Mouse (Mus musculus) kidney, postnatal 0 days (tissue): Measurements from ENCODE around the gene Tmem132a. TPM values are rescaled to one million over a fixed set of nuclear protein-coding genes. Genes with fewer than 3 reads are reported as not detected.
A peak's percentile ranks its signal among the peaks of the same experiment; 100 is the strongest.

Experiments
- ATAC-seq: fragments of 200-750 bp; cut with Nextera tagmentation; replicated peaks from 2 replicates; pipeline ENCODE4 v1.8.0; 2017; ENCODE audit warnings: low read depth, moderate number of reproducible peaks, moderate TSS enrichment, moderate library complexity; ENCODE audit not compliant: low FRiP score
- DNase-seq: peaks from one replicate; pipeline ENCODE4 v3.0.0-alpha.2; 2016; ENCODE audit warnings: low spot score
- H3K27ac ChIP-seq: fragments of 300-500 bp; sonication (generic); 2 replicates; pipeline ENCODE4 v1.5.1; 2014; ENCODE audit warnings: mild to moderate bottlenecking
- H3K27me3 ChIP-seq: fragments of 300-500 bp; sonication (generic); 2 replicates; pipeline ENCODE4 v1.6.1; 2014; ENCODE audit warnings: low read length, mixed read lengths; ENCODE audit not compliant: insufficient read depth
- H3K36me3 ChIP-seq: fragments of 300-500 bp; sonication (generic); 2 replicates; pipeline ENCODE4 v1.6.1; 2014; ENCODE audit warnings: low read length, mixed read lengths; ENCODE audit not compliant: insufficient read depth
- H3K4me1 ChIP-seq: fragments of 300-500 bp; sonication (generic); replicated peaks from 2 replicates; pipeline ENCODE4 v1.6.1; 2014; ENCODE audit warnings: antibody characterized with exemption, low read length, mixed read lengths; ENCODE audit not compliant: insufficient read depth
- H3K4me2 ChIP-seq: fragments of 300-500 bp; sonication (generic); 2 replicates; pipeline ENCODE4 v1.6.1; 2014; ENCODE audit warnings: mild to moderate bottlenecking, low read length, moderate library complexity, mixed read lengths
- H3K4me3 ChIP-seq: fragments of 300-500 bp; sonication (generic); replicated peaks from 2 replicates; pipeline ENCODE4 v1.5.1; 2014; ENCODE audit warnings: low read depth, low read length
- H3K9ac ChIP-seq: fragments of 300-500 bp; sonication (generic); 2 replicates; pipeline ENCODE4 v1.6.1; 2014; ENCODE audit warnings: low read depth, low read length
- H3K9me3 ChIP-seq: fragments of 300-500 bp; sonication (generic); replicated peaks from 2 replicates; pipeline ENCODE4 v1.6.1; 2016; ENCODE audit warnings: low read length, inconsistent platforms, mixed read lengths
- CTCF ChIP-seq: IDR thresholded peaks from 2 replicates; pipeline ENCODE4 v1.5.1; 2016; ENCODE audit warnings: antibody characterized with exemption, low read depth, mild to moderate bottlenecking, moderate library complexity
- WGBS: fragments of 180-500 bp; shearing (Covaris S2); extraction: QIAGEN DNeasy Blood & Tissue Kit; methylation state at CpG from one replicate; pipeline ENCODE4 v1.1.7; 2014; 5-methylcytosine and 5-hydroxymethylcytosine counted together
- polyA plus RNA-seq: library from polyadenylated mRNA; unstranded; fragments of >200 nt; fragmentation: Nextera tagmentation; extraction: Ambion mirVana; gene quantifications from 2 replicates; pipeline ENCODE4 v1.2.1, GENCODE M21; 2015

Gene Tmem132a
- polyA plus RNA-seq, 1 experiment from 2014 or later: 43.5 TPM

DNA sequence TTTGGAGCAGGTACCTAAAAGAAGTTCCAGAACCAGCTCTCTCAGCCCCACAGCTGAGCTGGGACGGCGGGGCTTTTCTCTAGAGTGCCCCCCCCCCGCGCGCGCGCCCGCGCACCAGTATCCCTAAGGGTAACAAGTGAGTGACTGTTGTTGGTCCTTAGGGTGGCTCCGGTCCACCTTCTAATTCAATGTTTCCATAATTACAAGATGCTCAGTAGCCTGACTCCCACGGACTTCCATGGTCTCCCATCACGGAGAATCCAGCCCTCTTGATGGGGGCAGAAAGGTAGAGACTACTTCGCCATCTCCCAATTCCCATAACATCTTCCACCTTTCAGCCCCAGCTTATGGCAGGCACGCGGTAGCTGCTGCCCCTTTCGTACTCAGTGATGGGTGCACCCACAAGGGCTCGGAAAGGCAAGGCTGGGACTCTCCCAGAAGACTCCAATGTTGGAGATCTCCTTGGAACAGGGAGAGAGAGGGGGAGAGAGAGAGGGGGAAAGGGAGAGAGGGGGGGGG is 1.1 kb downstream of the Tmem132a start:
- under 1% methylated on average over 17 of the region's 17 CpGs for WGBS
- H3K4me1 ChIP-seq: peaks cover 14% of the 10 kb centered on the region
- H3K27me3 ChIP-seq: no peaks in the 10 kb centered on the region
- H3K36me3 ChIP-seq: peaks cover 36% of the 10 kb centered on the region
- H3K4me3 ChIP-seq: peak overlapping the region; percentile 68
- peak; percentile 14 for DNase-seq
- no peak for ATAC-seq
- peak overlapping the region; percentile 77 for H3K4me2 ChIP-seq
- no peaks in the 10 kb centered on the region for H3K9me3 ChIP-seq
- peak overlapping the region; percentile 74 for H3K9ac ChIP-seq
- TF ChIP-seq CTCF: no peak
- H3K27ac ChIP-seq: no peak overlapping the region

- 11% methylated on average over 5 of the region's 5 CpGs for WGBS
- no peak for TF ChIP-seq CTCF
- Histone ChIP-seq H3K4me3 (peak overlapping the region; percentile 68), H3K9me3 (no peaks in the 10 kb centered on the region), H3K4me1 (peaks cover 14% of the 10 kb centered on the region), H3K4me2 (peak overlapping the region; percentile 77), H3K9ac (peak overlapping the region; percentile 74), H3K27me3 (no peaks in the 10 kb centered on the region), H3K36me3 (peaks cover 34% of the 10 kb centered on the region), H3K27ac (no peak overlapping the region)
- DNase-seq (peak; percentile 40), ATAC-seq (no peak)
Measured at GRCm38 (mm10) chr19:10867946-10868622, 1.7 kb downstream of the Tmem132a start.

- H3K9ac ChIP-seq: no peak overlapping the region
- no peak for ATAC-seq
- no peak overlapping the region for H3K27ac ChIP-seq
- no peak overlapping the region for H3K4me2 ChIP-seq
- H3K4me3 ChIP-seq: no peak overlapping the region
- DNase-seq: no peak
- TF ChIP-seq CTCF: no peak
- 89% methylated on average over 13 of the region's 13 CpGs for WGBS
- H3K9me3 ChIP-seq: no peaks in the 10 kb centered on the region
- peaks cover 39% of the 10 kb centered on the region for H3K36me3 ChIP-seq
- H3K4me1 ChIP-seq: peaks cover 14% of the 10 kb centered on the region
- no peaks in the 10 kb centered on the region for H3K27me3 ChIP-seq
Measured at GRCm38 (mm10) chr19:10866351-10866750, 3.4 kb downstream of the Tmem132a start.

DNA sequence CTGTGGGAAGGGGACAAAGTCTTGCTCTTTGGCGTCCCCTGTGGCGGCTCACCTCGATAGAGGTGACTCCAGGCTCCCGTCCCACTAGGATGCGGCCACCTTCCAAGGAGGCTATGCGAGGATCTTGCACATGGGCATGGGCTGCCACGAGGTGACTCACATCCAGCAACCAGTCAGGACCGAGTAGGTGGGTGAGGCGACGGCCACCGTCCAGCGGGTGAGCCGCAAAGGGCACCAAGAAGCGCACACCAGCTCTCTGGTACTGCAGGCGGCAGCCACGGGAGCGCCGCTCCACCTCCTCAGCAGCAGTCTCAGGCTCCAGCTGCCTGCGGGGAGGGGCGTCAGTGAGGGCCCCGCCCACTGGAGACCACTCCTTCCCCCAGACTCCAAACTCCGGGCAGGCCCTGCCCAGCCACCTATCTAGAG is 9.7 kb downstream of the Tmem132a start:
- H3K9me3 ChIP-seq: no peaks in the 10 kb centered on the region
- H3K36me3 ChIP-seq: peaks cover 60% of the 10 kb centered on the region
- WGBS: 49% methylated on average over 22 of the region's 22 CpGs
- H3K4me2 ChIP-seq: no peak overlapping the region
- no peak overlapping the region for H3K27ac ChIP-seq
- H3K9ac ChIP-seq: no peak overlapping the region
- TF ChIP-seq CTCF: peak; percentile 27; the same call in 1 of the 2 replicates
- H3K27me3 ChIP-seq: no peaks in the 10 kb centered on the region
- no peak for DNase-seq
- H3K4me1 ChIP-seq: no peaks in the 10 kb centered on the region
- no peak overlapping the region for H3K4me3 ChIP-seq
- 0 out of 2 replicates have a peak, but pooled peaks have one; percentile 26 for ATAC-seq

- peaks cover 37% of the 10 kb centered on the region for H3K36me3 ChIP-seq
- no peak for DNase-seq
- no peak for TF ChIP-seq CTCF
- H3K4me2 ChIP-seq: no peak overlapping the region
- 34% methylated on average over 2 of the region's 2 CpGs for whole genome bisulfite sequencing
- no peak for ATAC-seq
- no peak overlapping the region for H3K27ac ChIP-seq
- H3K9ac ChIP-seq: no peak overlapping the region
- no peaks in the 10 kb centered on the region for H3K4me1 ChIP-seq
- no peak overlapping the region for H3K4me3 ChIP-seq
- no peaks in the 10 kb centered on the region for H3K9me3 ChIP-seq
- H3K27me3 ChIP-seq: no peaks in the 10 kb centered on the region
Measured at GRCm38 (mm10) chr19:10856520-10856919, 13.2 kb downstream of the Tmem132a start.

GRCm38 (mm10) chr19:10855422-10855821 is 14.3 kb downstream of the Tmem132a start:
- H3K9me3 ChIP-seq: no peaks in the 10 kb centered on the region
- TF ChIP-seq CTCF: no peak
- H3K27me3 ChIP-seq: no peaks in the 10 kb centered on the region
- whole genome bisulfite sequencing: 88% methylated on average over 3 of the region's 3 CpGs
- no peak overlapping the region for H3K4me2 ChIP-seq
- no peaks in the 10 kb centered on the region for H3K4me1 ChIP-seq
- no peak for ATAC-seq
- no peak for DNase-seq
- H3K4me3 ChIP-seq: no peak overlapping the region
- no peak overlapping the region for H3K27ac ChIP-seq
- H3K9ac ChIP-seq: no peak overlapping the region
- H3K36me3 ChIP-seq: peaks cover 27% of the 10 kb centered on the region
